Mouse (Mus musculus): Measurements from ENCODE around the gene Tmpo.
A peak's percentile ranks its signal among the peaks of the same experiment; 100 is the strongest.

Gene Tmpo

DNA sequence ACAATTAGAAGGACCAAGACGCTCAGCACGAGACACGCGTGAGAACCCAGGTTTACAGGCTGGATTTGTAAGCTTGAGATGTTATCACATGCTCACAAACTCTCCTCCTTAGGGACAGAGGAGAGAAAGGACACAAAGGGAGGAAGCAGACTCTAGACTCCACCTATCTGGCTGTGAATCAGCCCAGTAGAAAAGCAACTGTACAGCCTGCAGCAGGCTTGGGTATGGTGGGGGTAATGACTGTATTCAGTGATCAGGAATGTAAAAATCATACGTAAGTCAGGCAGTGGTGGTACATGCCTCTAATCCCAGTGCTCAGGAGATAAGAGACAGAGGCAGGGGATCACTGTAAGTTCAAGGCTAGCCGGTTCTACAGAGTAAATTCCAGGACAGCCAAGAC, 24.8 kb downstream of the Tmpo start:
- DNase-seq, result no peak

DNA sequence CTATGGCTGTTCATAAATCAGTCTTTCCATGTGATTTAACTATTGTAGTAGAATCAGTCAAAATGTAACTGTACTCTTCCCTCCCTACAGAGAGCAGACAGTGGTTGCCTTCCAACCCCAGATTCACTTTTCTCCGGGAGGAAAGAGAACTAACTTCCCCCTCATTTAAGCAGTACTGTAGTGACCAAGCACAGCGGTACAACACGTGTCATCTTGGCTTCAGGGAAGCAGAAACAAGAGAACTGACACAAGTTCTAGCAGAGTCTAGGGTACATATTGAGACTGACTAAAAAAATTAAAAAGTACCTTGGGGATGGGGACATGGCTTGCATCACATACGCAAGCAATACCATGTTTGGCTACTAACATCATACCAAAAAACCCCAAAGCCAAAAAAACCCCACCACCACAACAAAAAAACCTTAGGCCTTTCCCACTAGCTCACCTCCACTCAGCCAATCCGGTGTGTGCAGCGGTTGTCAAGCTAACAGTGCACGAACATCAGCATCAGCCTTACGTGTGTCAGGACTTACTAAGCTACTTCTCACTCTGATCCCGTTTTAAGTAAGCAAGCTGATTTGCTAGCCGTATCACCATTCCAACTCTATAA, 27.1 kb downstream of the Tmpo start:
- no peak for DNase-seq

DNA sequence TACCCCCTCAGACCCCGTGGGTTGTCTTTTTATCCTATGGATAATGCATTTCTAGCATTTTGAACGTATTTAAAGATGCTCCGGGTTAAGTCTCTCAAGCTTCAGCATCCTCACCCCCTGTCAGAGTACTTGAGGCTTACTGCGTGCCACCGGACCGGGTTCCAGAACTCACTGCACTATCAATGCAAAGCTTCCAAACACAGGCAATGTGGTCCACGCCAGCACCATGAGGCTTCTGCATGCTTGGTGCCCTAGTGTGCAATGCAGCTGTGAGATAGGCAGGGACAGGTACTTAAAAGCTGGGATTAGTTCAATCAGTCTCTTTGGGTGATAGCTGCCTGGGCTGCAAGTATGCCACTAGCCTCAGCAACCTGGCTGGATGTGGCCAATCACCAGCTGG, 35.7 kb downstream of the Tmpo start:
- DNase-seq, result no peak

DNA sequence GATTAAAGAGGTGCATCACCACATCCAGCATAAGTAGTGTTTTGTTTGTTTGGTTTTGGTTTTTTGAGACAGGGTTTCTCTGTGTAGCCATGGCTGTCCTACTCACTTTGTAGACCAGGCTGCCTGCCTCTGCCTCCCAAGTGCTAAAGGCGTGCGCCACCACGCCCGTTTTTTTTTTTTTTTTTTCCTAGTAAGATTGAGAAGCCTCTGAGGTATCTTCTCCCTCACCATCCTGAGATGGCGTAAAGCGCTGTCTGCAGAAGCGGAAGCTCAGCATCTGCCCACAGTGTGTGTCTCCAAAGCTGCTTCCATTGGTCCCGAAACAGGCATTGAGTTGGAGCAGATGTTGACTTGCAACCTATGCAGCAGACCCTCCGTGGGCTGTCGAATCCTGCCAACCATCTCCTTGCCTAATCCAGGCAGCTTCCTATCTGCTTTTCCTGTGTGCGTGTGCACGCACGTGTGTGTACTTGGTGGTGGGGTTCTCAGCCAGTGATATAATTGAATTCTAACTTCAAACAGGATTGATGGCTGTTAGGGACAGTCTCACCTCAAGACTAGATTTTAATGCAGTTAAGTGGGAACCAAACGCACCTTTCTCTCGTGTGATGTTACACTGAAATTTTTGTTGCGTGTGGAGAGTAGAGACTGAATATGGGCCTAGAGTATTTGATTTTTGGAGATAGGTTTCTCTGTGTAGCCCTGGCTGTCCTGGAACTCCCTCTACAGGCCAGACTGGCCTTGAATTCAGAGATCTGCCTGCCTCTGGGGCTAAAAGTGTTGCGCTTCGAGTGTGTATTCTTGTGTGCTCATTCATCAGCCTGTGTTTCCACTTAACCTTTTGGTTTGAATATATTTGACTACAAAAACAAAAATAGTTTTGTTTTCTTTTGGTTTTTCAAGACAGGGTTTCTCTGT, 37.5 kb downstream of the Tmpo start:
- no peak for DNase-seq

DNA sequence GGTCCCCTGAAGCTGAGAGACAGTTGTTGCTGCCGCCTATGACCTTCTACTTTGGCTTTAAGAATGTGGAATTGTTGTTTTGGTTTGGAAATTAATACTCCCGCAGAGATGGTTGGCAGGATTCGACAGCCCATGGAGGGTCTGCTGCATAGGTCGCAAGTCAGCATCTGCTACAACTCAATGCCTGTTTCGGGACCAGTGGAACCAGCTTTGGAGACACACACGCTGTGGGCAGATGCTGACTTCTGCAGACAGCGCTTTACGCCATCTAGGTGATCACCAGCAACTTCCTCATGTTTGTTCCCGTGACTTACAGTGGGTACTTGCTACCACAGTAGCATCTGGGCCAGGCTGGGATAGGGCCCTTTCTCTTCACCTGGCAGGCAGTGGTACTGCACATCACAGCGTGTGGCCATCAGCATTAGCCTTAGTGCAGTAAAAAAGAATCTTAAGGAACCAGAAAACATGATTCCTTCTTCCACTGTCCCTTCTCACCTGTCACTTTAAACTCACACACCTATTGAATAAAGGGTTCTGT, 38.4 kb downstream of the Tmpo start:
- no peak for DNase-seq

DNA sequence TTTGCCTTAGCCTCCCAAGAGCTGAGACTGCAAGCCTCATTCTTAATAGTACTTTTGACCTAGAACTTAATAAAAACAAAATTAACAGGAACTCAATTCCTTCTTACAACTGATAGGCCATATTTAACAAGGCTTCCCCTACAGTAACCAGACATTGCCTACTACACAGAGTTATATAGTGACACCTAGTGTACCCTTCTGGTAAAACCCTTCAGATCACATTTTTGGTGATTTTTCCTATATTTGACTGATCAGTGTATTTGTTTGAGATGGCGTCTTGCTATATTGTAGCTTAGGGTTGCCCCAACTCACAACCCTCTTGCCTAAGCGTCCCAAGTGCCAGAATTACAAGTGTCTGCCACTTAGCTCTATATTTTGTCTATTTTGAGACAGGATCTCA, 39.6 kb downstream of the Tmpo start:
- no peak for DNase-seq

DNA sequence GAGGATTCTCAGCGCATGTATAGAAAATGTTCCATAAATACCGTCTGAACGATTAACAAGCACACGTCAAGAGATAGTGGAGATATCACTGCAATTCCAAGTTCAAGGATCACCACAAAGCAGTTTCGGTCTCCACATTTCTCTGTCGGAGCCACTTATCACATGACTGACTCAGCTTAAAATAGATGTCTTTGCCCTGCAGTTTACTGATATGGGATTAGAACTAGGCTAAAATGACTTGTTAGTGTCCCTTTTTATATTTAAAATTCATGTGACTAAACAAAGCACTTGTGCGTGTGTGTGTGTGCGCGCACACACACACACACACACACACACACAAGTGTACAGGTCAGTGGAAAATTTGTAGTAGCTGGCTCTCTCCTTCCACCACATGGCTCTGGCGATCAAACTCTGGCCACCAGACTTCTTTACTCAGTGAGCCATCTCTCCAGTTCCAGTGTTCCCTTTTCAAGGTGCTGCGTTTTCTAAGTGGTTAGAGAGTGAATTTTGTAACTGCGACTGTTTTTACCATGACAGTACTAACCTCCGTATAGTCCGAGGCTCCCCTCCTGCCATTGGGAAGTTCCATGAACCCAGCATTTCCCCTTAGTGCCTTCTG, 41.9 kb downstream of the Tmpo start:
- no peak for DNase-seq

DNA sequence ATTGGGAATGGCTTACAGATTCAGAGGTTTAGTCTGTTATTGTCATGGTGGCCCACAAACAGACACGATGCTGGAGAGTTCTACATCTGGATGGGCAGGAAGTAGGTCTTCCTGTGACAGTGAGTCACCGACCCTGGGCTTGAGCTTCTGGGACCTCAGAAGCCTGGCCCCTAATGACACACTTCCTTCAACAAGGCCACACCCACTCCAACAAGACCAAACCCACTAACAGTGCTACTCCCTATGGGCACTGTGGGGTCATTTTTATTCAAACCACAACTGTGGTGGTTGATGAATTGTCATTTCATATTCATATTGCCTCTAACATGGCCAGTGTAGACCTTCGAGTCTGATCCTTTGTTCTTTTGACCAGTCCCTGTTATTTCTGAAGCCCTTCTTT, 42.8 kb downstream of the Tmpo start:
- peak in 1 of 2 experiments; percentile 44 for DNase-seq

DNA sequence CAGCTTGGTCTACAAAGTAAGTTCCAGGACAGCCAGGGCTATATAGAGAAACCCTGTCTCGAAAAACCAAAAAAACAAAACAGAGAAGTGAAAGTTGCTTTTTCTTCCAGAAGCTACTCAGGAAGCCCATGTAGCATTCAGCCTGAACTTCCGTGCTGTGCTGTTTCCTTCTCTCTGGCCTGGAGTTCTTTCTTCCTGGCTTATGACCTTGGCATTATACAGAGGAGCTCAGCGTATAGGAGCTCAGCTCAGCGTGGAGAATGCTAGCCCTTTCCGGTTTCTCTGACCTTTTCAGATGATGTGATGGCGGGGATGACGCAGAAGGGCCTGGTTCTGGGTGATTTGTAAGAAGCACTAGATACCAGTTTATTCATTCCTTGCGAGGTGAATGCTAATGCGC, 43.7 kb downstream of the Tmpo start:
- no peak for DNase-seq

DNA sequence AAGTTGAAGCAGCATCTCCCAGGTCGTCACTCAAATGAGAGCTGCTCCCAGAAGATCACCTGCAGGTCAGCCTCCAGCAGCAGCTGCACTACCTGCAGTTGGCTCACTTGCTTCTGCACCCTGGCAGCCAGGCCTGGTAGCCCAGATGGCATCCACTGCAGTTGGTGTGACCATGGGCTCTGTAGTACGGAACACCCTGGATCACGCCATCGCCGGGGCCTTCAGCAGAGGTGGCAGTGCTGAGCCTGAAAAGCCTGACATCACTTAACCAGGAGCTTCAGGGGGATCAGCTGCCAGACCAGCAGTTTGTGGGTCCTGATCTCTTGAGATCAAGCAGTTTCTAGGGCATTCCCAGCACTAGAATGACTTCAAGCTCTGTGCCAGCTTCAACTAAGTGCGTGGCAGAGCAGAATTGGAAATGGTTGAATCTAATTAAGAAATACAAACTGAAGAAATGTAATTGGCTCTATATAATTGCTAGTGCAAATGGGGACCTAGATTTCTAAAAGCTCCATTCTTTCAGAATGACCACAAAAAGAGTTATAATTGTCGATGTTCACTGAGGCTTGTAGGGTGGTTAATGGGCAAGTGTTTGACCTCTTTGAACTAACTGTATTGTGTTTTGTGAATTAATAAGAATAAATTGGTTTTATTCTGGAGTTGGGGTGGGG, 45.7 kb downstream of the Tmpo start:
- DNase-seq, result no peak

DNA sequence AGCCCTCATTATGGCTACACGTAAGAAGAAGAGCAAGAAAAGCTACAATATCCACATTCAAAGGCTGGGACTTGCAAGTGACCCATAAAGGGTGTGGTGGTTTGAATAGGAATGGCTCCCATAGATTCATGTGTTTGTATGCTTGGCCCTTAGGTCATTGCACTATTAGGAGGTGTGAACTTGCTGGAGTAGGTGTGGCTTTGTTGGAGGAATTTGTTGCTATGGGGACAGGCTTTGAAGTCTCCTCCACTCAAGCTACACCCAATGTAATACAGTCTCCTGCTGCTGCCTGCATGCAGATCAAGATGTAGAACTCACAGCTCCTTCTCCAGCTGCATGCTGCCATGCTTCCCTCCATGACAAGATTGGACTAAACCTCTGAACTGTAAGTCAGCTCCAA, 49.5 kb downstream of the Tmpo start:
- no peak for DNase-seq

DNA sequence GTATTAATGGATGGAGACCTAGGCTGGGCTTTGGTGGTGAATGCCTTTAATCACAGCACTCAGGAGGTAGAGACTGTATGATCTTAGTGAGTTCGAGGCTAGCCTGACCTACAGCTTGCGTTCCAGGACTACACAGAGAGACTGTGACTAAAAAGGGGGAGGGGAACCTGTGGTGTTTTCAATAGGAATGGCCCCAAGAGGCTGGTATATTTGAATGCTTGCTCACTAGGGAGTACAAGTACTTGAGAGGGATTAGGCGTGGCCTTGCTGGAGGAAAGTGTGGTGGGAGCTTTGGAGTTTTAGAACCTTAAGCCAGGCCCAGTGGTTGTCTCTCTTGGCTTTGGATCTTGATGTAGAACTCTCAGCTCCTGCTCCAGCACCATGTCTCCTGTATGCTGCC, 50.3 kb downstream of the Tmpo start:
- DNase-seq, result no peak

DNA sequence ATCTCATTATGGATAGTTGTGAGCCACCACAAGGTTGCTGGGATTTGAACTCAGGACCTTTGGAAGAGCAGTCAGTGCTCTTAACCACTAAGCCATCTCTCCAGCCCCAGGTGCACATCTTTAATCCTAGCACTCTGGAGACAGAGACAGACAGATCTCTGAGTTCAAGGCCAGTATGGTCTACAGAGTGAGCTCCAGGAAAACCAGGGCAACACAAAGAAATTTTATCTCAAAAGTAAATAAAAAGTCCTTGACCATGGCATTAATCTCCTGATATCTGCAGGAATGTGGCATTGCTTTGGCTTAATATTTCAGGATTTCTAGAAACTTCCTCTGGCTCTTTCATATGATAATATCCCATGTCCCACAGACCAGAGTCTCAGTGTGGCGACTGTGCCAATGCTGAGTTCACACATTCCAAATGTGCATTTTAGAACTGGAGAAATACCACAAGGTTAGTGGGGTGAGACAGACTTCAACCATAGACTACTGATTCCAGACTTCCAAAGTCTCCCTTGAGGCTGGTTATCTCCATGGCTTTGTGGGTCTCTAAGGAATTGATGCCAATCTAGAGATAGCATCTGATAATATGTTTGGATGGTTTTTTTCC, 52.5 kb downstream of the Tmpo start:
- DNase-seq, result peak; percentile 63 to 66

DNA sequence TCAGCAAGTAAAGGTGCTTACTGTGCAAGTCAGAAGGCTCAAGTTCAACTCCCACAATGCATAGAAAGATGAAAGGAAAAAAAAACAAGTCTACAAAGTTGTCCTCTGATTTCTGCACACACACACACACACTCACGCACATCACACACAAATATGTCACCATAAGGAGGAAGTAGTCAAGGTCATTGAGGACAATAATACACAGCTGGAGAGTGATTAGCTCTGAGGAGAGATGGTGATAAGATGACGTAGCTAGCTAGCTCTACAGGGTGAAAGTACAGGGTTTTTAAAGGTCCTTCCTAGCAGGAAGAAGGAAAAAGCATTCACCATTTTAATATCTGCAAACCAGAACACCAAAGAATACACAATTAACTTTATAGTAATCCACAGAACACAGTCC, 53.7 kb downstream of the Tmpo start:
- DNase-seq, result no peak

DNA sequence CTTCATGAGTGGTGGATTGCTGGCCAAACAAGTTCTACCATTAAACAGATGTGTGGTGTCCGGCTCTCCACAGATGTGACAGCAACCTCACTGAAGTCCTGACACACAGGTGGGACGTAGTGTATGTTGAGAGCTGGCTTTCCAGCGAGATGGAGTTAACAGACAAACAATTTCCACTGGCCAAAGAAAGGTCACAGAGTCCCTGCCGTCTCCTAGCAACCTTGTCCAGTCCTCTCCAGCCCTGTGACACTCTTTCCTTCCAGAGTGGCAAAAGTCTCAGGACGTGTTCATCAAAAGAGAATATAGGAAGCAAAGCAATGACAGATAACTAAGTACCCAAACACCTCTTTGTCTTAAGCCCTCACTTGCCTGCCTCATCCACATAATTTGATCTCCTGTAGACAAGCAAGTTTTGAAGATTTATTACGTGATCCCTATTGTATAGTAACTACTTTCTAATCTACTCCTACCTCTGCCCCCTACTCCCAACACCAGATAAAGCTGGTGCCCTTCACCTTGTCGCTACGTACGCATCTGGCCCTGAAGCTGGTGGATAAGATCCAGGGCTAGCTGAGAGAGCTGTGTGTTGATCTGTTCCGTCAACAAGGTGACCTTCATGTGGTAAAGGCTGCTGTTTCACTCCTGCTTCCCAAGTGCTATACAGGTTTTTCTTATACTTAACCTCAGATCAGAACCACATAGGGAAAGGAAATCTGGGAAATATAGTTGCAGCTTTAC, 54.3 kb downstream of the Tmpo start:
- DNase-seq, result peak; percentile 42 to 66

DNA sequence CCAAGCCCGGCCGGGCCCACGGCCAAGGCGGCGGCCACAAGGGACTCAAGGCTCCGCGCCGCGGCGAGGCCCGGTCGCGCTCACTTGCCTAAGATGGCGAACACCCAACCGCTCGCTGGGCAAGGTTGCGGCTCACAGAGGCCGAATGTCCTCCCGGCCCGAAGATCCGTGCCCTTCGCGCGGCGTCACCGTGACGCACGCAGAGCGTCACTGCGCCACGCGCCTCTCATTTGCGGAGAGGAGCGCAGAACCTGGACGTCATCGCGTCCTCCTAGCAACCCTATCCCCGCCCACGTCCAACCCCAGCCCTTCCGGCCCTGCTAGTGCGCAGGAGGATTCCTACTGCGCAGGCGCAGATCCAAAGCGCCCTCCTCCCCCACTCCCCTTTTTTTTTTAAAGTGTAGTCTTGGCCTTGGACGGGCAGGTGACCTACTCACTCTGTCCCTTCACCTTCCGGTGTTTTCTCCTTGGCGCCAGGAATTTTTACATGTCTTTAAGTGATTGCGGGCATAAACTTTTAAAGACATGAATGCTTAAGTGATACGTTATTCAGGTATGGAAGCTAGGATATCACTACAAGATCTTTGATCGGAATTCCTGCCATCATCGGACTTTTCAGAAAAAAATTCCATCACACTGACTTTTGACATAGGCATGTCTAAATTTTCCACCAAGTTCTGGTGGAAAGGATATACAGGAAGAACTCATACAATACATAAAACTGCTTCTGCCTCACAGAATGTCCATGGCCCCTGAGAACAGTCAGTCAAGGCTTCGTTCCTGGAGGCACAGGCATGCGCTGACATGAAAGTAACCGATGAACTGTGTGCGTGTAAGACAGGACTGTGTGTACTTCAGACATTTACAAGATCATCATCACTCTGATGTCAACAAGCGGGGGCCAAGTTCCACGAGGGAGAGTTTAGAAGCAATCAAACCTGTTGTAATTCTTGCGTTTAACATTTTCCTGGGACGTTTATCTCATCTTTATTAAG, 57.0 kb downstream of the Tmpo start, which contains the start of gene Slc25a3:
Slc25a3 (minus strand) TSS at position 232 of the 995 bp plus-strand sequence.
- peak; percentile 97 to 99 for DNase-seq

DNA sequence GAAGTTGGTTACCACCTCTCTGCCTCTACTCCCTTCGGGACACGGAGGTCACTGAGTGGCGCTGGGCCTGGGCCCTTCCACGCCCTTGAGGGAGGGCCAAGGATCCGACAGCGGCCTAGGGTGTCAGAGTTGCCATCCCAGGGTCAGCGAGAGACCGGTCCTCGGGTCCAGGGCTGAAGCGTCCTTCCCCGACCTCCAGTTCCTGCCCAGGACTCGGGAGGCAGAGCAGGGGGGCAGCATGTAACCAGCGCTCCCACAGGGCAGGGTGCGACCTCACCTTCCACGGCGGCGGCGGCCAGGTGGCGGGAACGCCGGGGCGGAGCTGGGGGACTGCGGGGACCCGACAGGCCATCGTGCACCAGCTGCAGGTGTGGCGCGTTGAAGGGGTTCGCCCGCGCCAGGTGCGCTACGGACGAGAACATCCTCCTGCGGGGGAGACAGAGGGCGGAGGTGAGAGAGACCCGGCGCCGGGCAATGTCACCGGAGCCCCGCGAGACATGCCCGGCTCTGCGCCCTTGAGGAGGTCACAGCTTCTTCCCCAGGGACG, 57.8 kb downstream of the Tmpo start:
- DNase-seq, result peak; percentile 53 to 83

DNA sequence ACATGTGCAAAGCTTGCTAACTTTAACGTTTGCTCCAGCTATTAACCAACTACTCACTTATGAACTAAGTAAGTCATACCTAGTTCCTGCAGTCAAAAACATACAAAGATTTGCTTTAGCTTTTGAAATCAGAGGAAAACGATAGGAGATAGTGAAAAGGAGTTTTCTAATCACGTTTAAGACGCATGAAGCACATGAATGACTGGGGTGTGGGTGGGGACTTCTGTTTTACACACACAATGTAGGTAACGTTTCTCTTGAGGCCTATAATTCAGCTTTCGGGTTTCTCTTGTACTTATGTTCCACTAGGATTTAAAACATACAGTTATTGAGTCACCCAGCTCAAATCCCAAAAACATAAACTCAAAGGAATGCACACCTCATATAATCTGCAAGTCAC, 58.5 kb downstream of the Tmpo start:
- no peak for DNase-seq

DNA sequence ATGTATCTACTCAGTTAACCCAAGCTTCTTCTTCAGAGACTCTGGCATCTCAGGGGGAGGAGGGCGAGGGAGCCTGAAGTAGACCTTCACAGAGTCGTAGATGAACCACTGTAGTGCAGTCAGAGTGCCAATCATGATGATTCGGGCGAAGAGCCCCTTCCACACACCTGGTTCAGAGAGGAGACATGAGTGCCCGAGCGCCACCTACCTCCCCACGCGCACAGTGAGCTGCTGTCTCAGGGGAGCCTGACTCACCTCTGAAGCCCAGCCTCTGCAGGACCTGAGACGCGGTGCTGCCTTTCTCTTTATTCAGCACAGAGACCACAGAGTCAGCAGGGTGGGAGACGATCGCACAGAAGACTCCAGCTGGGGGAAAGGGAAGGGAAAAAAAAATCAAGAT, 64.2 kb downstream of the Tmpo start:
- DNase-seq, result no peak

DNA sequence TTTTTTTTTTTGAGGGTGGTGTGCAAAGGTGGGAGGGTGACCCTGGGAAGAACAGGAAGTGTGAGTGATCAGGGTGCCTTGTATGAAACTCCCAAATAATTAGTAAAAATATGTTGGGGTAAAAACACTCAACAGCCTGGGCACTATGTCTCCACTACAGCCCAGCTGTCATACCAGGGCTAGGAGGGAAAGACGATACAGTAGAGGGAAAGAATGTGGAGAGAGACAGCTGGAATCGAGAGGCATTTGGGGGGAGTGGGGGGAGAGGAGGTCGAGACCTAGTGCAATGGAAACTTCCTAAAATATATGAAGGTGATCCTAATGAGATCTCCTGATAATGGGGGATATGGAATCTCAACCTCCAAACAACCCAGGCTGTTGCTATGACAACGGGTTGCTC, 71.3 kb downstream of the Tmpo start:
- peak in 1 of 2 experiments; percentile 2 for DNase-seq

Data from kidney, postnatal 25 days (tissue).